Mouse (Mus musculus) CD8-positive naive resting alpha-beta T cell, adult 57 days (primary cell): ENCODE measurements around the gene Olfr1333. TPM values are rescaled to one million over a fixed set of nuclear protein-coding genes. Genes with fewer than 3 reads are reported as not detected.

ENCODE experiments used
- total RNA-seq: library from RNA; stranded (reverse); gene quantifications from one replicate; pipeline ENCODE4 v1.2.4, GENCODE M21; 2023

Olfr1333 gene
- total RNA-seq = not detected

GRCm38 (mm10) chr4:118836179-118836578 is at the start of gene Olfr1333:
Gene Olfr1333, minus strand, starts transcription at chr4:118836279.

GRCm38 (mm10) chr4:118864349-118864748 is 28.3 kb upstream of the Olfr1333 start, which contains the start of gene Olfr1331:
Gene Olfr1331, plus strand, starts transcription at chr4:118864649.

GRCm38 (mm10) chr4:118809844-118810243 is 26.2 kb downstream of the Olfr1333 start, which contains the start of gene Olfr1335:
Gene Olfr1335, minus strand, starts transcription at chr4:118809944.

DNA sequence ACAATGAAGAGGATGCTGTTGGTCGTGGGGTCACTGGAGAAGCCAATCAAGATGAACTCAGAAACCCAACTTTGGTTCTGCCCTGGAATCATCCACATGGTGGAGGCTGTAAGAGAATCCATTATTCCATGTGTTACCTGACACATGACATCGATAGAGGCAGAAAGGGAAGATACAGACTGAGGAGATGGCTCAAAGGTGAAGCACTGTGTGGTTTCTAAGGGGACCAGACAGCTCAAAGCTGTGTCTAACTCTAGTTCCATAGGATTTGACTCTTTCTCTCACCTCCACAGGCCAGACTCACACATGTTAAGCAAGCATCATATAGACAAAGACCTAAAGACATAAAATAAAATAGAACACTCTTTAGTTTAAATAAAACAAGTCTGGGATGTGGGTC is 53.6 kb downstream of the Olfr1333 start, which contains the start of gene Olfr1337:
Gene Olfr1337, minus strand, starts transcription at position 101 of the 400 bp plus-strand sequence.

Other genes with a start within 250 kb of the Olfr1333 start
- gene Cfap57, start 215.5 kb downstream of the Olfr1333 start, total RNA-seq = not detected
- 69.7 TPM for gene Ebna1bp2, start 215.5 kb downstream of the Olfr1333 start, total RNA-seq
- gene Olfr62, start 177.3 kb downstream of the Olfr1333 start, total RNA-seq = not detected
- gene Olfr1342, start 143.5 kb downstream of the Olfr1333 start, total RNA-seq = not detected
- not detected for gene Olfr1341, start 132.8 kb downstream of the Olfr1333 start, total RNA-seq
- gene Olfr1340, start 116.1 kb downstream of the Olfr1333 start, total RNA-seq = not detected
- not detected for gene Olfr1339, start 104.1 kb downstream of the Olfr1333 start, total RNA-seq
- gene Olfr1338, start 77.5 kb downstream of the Olfr1333 start, total RNA-seq = not detected
- gene Olfr1337, start 53.7 kb downstream of the Olfr1333 start, total RNA-seq = not detected
- gene Olfr1335, start 26.3 kb downstream of the Olfr1333 start, total RNA-seq = not detected
- gene Olfr1331, start 28.4 kb upstream of the Olfr1333 start, total RNA-seq = not detected
- not detected for gene Olfr1330, start 52.3 kb upstream of the Olfr1333 start, total RNA-seq
- gene Olfr1329, start 81.2 kb upstream of the Olfr1333 start, total RNA-seq = not detected
- gene Olfr1328, start 102.3 kb upstream of the Olfr1333 start, total RNA-seq = not detected
- gene Lao1, start 125.3 kb upstream of the Olfr1333 start, total RNA-seq = not detected